Mouse (Mus musculus): Measurements from ENCODE around the gene Gm20388.
"Not testable (repeated sequence)": the region's sequence is repeated elsewhere in the genome, so short reads cannot be mapped to it uniquely, and the experiment has no call there.

Gm20388 gene

GRCm38 (mm10) chr8:120777184-120777583 is 866.5 kb downstream of the Gm20388 start:
- no peak for DNase-seq

GRCm38 (mm10) chr8:120777732-120778131 is 867.1 kb downstream of the Gm20388 start:
- DNase-seq: no peak

GRCm38 (mm10) chr8:120779106-120779505 is 868.5 kb downstream of the Gm20388 start:
- no peak for DNase-seq

GRCm38 (mm10) chr8:120783781-120784180 is 873.1 kb downstream of the Gm20388 start:
- no peak for DNase-seq

- DNase-seq: no peak
Measured at GRCm38 (mm10) chr8:120786753-120787152, 876.1 kb downstream of the Gm20388 start.

- DNase-seq: no peak
Measured at GRCm38 (mm10) chr8:120787631-120788030, 877.0 kb downstream of the Gm20388 start.

GRCm38 (mm10) chr8:120792710-120793109 is 882.1 kb downstream of the Gm20388 start:
- no peak for DNase-seq

- peak; percentile 57 to 64 for DNase-seq
Measured at GRCm38 (mm10) chr8:120795944-120796635, 885.4 kb downstream of the Gm20388 start.

- no peak for DNase-seq
Measured at GRCm38 (mm10) chr8:120797019-120797727, 886.5 kb downstream of the Gm20388 start.

GRCm38 (mm10) chr8:120800308-120800865 is 889.7 kb downstream of the Gm20388 start:
- DNase-seq: peak; percentile 22 to 39

GRCm38 (mm10) chr8:120803661-120804375 is 893.2 kb downstream of the Gm20388 start:
- DNase-seq: not testable (repeated sequence)

- DNase-seq: no peak
Measured at GRCm38 (mm10) chr8:120804741-120805140, 894.1 kb downstream of the Gm20388 start.

GRCm38 (mm10) chr8:120806780-120807264 is 896.2 kb downstream of the Gm20388 start:
- DNase-seq: no peak

GRCm38 (mm10) chr8:120807719-120808118 is 897.1 kb downstream of the Gm20388 start:
- no peak for DNase-seq

- no peak for DNase-seq
Measured at GRCm38 (mm10) chr8:120809050-120809449, 898.4 kb downstream of the Gm20388 start.

- DNase-seq: no peak
Measured at GRCm38 (mm10) chr8:120811953-120812352, 901.3 kb downstream of the Gm20388 start.

GRCm38 (mm10) chr8:120813028-120813427 is 902.4 kb downstream of the Gm20388 start:
- no peak for DNase-seq

- no peak for DNase-seq
Measured at GRCm38 (mm10) chr8:120813839-120814238, 903.2 kb downstream of the Gm20388 start.

GRCm38 (mm10) chr8:120816371-120816770 is 905.7 kb downstream of the Gm20388 start:
- no peak for DNase-seq

GRCm38 (mm10) chr8:120819906-120820305 is 909.3 kb downstream of the Gm20388 start:
- DNase-seq: no peak

- DNase-seq: no peak
Measured at GRCm38 (mm10) chr8:120821399-120822170, 910.9 kb downstream of the Gm20388 start.

- no peak for DNase-seq
Measured at GRCm38 (mm10) chr8:120823331-120823730, 912.7 kb downstream of the Gm20388 start.
